Mouse (Mus musculus) stomach, postnatal 0 days (tissue): ENCODE results near the gene Fchsd2.

Experiments used
- CTCF ChIP-seq: IDR thresholded peaks from 2 replicates; pipeline ENCODE4 v1.5.1; 2016; ENCODE audit warnings: antibody characterized with exemption, low read depth, mild to moderate bottlenecking, moderate library complexity
- EP300 ChIP-seq: optimal IDR thresholded peaks from 2 replicates; pipeline ENCODE3; 2016; ENCODE audit warnings: antibody characterized with exemption

DNA sequence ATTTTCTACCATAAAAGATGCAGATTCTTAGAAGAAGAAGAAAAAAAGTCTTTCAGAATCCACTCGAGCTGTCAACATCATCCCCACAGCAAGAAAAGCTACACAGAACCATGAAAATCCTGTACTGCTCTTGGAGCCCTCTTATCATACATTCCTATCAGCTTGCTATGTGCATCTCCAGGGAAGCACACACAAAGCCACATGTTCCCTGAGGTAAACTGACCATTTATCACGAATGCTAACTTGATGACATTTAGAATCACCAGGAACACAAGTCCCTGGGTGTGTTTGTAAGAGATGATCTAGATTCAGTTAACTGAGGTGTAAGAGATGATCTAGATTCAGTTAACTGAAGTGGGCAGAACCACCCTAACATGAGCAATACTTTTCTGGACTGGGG is 214.2 kb downstream of the Fchsd2 start:
- TF ChIP-seq CTCF = no peak
- TF ChIP-seq EP300 = no peak
